Mouse (Mus musculus) heart, adult 11 months (tissue): ENCODE data around the gene Kctd13.

Source experiments
- DNase-seq: peaks from one replicate; pipeline ENCODE4 v3.0.0; 2022

The Kctd13 gene

GRCm38 (mm10) chr7:126984667-126985444 is 56.2 kb downstream of the Kctd13 start:
- DNase-seq = no peak

GRCm38 (mm10) chr7:126986319-126986718 is 57.6 kb downstream of the Kctd13 start:
- peak; percentile 93 for DNase-seq

GRCm38 (mm10) chr7:126988816-126989215 is 60.1 kb downstream of the Kctd13 start:
- DNase-seq = no peak
